Mouse (Mus musculus): ENCODE results near the gene Prg3.

Gene Prg3

GRCm38 (mm10) chr2:84996376-84996775, 8.4 kb downstream of the Prg3 start:
- DNase-seq (ENCODE audit: low spot score in 2 of 2), result no peak

DNA sequence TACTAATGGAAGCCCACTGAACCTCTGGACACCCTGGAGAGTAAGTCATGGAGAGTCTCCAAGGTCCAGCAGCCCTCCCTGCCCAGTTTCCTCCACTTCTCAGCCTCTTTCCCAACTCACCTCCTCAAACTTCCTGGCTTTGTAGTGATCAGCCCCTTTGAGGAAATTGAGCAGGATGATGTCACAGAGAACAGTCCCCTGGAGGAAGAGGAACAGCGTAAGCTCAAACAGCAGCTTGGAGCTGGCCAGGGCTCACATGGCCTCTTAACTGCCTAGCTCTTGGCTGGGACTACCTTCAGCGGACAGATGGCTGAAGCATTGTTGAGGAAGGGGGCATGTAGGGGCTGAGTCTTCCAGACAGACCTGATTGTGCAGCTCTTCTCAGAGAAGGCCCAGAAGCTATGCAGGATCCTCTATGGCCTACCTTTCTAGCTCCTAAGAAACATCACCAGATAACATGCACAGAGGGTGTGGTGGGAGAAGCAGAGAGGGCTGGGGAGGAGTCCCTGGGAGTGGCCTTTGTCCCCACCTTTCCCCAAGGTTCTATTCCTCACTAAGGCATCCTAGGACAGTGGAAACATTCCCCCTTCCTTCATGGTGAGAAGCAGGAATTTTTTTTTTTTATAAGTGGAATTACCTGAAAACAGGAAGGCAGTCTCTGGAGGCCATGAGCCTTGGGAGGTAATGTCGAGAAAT, 11.6 kb downstream of the Prg3 start:
- no peak for DNase-seq (ENCODE audit: low spot score in 2 of 2)

DNA sequence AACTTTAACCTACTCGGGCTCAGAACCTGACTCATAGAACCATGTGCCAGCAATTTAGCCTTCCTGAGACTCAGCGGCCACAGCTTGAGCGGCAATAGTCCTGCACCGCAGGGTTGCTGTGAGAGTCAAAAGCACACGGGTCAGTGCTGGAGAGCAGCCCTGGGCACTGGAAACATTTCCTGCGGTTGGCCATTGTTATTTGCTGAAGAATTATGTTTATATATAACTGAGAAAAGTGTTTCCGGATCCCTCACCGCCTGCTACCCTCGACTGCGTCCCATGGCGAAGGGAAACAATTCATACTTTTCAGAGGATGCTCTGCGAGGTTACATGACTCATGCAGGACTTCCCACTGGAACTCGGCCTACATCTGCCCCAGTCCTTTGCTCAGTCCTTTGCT, 13.5 kb downstream of the Prg3 start:
- DNase-seq (ENCODE audit: low spot score in 2 of 2), result no peak

DNA sequence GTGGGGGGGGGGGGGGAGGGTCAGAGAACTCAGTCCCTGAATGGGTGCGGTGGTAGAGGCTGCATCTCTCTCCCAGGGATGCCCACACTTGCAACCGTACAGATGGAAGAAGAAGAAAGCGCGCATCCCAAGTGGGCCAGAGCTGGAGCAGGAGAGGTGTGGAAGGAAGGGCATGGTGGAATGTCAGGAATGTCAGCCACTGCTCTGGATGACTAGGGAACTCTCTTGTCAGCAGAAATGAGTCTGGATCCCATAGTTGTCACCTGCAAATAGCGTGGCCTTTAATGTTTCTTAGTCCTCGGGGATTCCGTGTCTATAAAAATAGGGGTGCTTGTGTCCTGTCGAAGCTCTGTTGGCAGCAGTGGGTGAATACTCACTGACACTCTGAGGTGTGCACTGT, 14.6 kb downstream of the Prg3 start:
- DNase-seq (ENCODE audit: low spot score in 2 of 2), result no peak

DNA sequence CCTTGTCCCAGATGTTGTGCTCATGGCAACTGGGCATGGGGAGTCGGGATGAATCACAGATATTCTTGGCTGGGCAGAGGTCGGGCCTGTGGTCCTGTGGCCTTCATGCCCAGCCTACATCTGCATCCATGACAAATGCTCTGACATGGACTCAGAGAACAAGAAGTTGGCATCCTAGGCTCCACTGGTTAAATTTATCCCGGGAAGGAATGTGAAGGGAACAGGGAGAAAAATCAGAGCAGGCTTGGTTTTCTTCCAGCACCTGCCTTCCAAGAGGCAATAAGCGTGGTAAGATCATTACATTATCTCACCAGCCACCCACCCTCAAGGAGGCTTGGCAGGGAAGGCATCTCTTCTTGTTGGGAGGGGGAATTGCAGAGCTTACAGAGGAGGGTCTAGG, 16.3 kb downstream of the Prg3 start:
- DNase-seq (ENCODE audit: low spot score in 2 of 2), result no peak

- DNase-seq (ENCODE audit: low spot score in 2 of 2), result no peak
Observed at GRCm38 (mm10) chr2:85006600-85006999, 18.6 kb downstream of the Prg3 start.

GRCm38 (mm10) chr2:85007729-85008128, 19.7 kb downstream of the Prg3 start:
- DNase-seq (ENCODE audit: low spot score in 2 of 2), result peak; percentile 40 to 56

DNA sequence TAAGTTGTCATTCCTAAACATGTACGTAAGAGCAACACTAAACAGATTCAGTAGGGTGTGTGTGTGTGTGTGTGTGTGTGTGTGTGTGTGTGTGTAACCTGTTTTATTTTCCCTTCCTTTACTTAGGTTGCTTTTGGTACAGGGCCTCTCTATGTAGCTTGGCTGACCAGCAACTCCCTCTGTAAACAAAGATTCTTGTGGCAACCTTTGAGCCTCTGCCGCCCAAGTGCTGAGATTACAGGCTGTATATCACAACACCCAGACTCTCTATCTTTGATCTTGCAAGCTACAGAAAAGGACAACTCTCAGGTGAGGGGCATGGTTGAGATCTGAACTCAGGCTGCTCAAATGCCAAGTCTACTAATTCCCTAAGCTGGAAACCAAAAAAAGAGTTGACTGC, 21.2 kb downstream of the Prg3 start:
- no peak for DNase-seq (ENCODE audit: low spot score in 2 of 2)

DNA sequence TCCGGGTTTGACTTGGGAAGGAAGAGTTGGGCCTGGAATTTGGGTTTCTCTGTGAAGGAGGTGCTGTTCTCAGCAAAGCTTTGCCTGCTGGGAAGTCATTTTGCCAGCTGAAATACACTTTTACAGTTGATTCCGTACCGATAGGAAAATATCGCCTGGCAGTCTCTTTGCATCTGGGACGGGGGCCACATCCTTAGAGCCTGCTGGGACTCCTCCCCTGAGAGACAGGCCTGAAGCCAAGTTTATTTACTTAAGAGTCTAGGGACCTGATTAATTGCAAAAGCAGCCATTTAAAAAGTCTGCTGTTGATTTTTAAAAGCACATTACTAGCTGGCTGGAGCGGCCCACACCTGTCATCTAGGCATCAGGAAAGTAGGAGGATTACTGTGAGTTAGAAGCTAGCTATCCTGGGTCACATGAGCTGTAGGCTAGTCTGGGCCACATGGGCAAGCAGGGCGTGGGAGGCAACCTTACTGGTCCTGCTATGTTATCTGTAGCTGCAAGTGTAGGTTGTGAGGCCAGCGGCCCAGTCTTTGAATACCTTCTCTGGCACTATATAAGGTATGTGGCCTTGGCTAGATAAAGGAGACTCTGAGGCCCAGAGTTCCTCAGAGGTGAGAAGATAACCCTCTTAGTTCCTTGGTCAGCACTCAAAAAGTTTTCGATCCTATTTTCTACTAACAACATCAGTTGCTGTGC, 24.0 kb downstream of the Prg3 start:
- peak; percentile 39 to 74 for DNase-seq (ENCODE audit: low spot score in 2 of 2)

GRCm38 (mm10) chr2:85012679-85013078, 24.7 kb downstream of the Prg3 start:
- peak in 1 of 2 experiments; percentile 22 for DNase-seq (ENCODE audit: low spot score in 2 of 2)

GRCm38 (mm10) chr2:85013826-85014587, 26.0 kb downstream of the Prg3 start:
- DNase-seq (ENCODE audit: low spot score in 2 of 2), result no peak

DNA sequence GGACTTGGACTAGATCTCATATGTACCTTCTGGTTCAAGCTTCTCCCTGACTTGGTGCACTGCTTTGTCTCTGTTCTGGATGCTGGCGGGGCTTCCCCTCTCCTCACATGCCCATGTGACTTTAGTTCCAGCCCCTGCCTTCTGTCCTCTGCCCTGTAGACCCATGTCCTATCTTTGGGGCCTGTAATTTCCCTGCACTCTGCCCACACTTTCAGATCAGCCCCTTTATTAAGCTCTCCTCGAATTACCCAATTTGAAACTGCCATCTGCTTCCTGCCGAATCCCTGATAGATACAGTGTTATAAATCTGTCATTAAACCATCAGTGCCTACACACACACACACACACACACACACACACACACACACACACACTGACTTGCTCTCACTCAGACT, 26.6 kb downstream of the Prg3 start:
- no peak for DNase-seq (ENCODE audit: low spot score in 2 of 2)

- DNase-seq (ENCODE audit: low spot score in 2 of 2), result no peak
Observed at GRCm38 (mm10) chr2:85022043-85022442, 34.0 kb downstream of the Prg3 start.

DNA sequence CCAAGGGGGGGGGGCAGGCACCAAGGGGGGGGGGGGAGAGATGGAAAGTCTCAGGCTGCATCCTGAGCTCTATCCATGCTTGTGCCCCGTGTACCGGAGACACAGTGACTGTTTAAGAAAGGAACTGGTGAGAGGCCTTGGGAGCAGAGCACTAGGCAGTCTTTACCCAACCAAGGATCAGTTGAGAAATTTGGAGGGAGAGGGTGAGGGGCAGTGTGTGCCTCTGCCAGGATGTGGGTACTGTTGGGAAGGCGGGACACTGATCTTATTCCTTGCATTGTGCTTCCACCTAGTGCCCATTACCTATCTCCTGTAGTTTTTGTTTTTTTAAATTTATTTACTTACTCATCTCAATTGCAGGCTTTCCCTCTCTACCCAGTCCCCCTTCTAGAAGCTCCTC, 38.2 kb downstream of the Prg3 start:
- no peak for DNase-seq (ENCODE audit: low spot score in 2 of 2)

GRCm38 (mm10) chr2:85027281-85027680, 39.3 kb downstream of the Prg3 start:
- DNase-seq (ENCODE audit: low spot score in 2 of 2), result peak; percentile 44 to 55

GRCm38 (mm10) chr2:85029897-85030296, 41.9 kb downstream of the Prg3 start:
- DNase-seq (ENCODE audit: low spot score in 2 of 2), result no peak

DNA sequence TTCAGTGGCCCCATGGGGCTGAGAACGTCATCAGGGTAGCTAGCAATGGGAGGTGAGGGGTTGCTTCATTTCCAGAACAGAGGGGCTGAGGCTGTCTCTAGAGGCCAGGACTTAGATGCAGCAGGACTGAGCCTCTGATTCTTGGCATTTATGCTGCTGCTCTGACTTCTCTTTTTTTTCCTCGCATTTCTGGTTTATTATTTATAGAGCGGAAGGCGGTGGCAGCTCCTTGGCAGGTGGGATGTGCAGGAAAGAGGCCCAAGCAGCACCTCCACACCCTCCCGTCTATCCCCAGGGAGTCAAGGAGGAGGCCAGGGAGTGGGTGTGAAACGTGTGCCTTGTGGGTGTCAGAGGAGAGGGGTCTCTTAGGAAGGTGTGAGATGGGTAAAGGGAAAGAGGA, 43.0 kb downstream of the Prg3 start:
- DNase-seq (ENCODE audit: low spot score in 2 of 2), result no peak

DNA sequence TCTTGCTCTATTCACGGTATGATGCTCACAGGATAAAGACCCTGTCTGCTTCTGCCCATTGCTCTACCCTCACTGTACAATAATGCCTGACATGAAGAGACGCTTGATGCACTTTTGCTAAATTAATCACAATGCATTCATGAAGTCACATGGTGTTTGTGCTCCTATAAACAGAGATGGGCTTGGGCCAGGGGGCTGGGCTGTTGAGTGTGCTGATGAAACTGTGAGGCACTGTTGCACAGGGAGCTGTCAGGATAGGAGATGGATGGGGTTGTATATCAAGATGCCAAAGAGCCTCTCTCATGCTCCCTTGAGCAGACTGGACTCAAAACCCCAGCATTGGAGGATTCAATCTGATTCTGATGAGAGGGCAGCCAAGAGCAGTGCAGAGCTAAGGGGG, 45.1 kb downstream of the Prg3 start:
- DNase-seq (ENCODE audit: low spot score in 2 of 2), result no peak

GRCm38 (mm10) chr2:85034169-85034568, 46.2 kb downstream of the Prg3 start:
- DNase-seq (ENCODE audit: low spot score in 2 of 2), result no peak

GRCm38 (mm10) chr2:85036507-85037046, 48.6 kb downstream of the Prg3 start:
- DNase-seq (ENCODE audit: low spot score in 2 of 2), result no peak

GRCm38 (mm10) chr2:85037047-85038026, 49.3 kb downstream of the Prg3 start, which contains the start of the genes Ssrp1 and P2rx3:
Ssrp1 (plus strand) TSS chr2:85037234.
P2rx3 (minus strand) TSS chr2:85037462.
- DNase-seq (ENCODE audit: low spot score in 2 of 2), result peak; percentile 88 to 91

Data from spleen, postnatal 36 days (tissue).